Mouse (Mus musculus) retina, postnatal 1 day (tissue): ENCODE data around the gene Ccng2.

ENCODE experiments used
- DNase-seq: peaks from one replicate; pipeline ENCODE4 v3.0.0-alpha.2; 2012

Ccng2 gene

DNA sequence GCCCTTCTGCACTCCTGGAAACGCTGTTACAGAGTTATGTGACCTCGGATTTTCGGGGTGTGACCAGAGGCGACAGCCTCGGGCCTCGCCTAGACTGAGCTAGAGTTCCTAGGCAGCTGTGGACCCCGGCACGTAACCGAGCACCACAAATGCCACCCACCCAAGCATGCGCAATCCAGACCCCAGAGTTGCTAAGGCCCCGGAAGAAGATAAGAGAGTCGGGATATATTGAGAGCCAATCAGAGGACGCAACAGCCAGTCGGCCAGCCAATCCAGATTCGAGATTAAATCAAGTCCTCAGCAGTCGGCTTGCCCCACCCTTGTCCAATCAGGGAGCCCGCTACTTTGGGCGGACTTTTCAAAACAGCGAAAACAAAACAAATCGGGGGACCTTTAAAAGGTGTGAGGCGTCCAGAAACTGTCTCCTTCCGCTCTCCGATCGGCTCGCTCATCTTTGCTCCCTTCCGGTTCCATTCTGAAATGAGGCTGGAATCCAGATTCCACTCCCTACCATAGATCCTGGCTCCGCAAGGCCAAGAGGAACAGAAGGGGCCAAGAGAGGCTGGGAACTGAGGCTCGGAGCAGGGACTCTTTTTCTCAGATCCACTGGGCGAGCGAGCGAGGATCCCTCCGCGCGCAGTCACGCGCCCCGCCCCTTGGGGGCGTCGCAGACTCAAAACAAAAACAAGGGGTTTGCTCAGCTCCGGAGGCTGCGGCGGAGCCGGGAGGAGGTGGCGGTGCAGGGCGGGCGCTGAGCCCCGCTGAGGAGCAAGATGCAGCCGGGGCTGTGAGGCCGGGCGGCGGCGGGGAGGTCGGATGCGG lies at the start of gene Ccng2:
TSS of gene Ccng2 (plus strand) at position 375 of the 822 bp plus-strand sequence.
- DNase-seq, result peak; percentile 100

GRCm38 (mm10) chr5:93218375-93218774 lies 48.7 kb upstream of the Ccng2 start:
- no peak for DNase-seq

- DNase-seq, result no peak
These were observed 45.4 kb upstream of the Ccng2 start for GRCm38 (mm10) chr5:93221661-93222060.

DNA sequence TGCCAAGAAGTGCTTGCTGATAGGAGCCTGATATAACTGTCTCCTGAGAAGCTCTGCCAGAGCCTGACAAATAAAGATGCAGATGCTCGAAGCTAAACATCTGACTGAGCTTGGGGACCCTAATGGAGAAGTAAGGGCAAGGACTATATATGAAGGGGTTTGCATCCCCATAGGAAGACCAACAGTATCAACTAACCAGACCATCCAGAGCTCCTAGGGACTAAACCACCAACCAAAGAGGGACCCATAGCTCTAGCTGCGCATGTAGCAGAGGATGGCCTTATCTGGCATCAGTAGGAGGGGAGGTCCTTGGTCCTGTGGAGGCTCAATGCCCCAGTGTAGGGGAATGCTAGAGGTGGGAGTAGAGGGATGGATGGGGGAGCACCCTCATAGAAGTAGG lies 42.5 kb upstream of the Ccng2 start:
- no peak for DNase-seq

- DNase-seq, result no peak
These were observed 39.9 kb upstream of the Ccng2 start for GRCm38 (mm10) chr5:93227157-93227556.

GRCm38 (mm10) chr5:93229527-93229926 lies 37.5 kb upstream of the Ccng2 start:
- no peak for DNase-seq

DNA sequence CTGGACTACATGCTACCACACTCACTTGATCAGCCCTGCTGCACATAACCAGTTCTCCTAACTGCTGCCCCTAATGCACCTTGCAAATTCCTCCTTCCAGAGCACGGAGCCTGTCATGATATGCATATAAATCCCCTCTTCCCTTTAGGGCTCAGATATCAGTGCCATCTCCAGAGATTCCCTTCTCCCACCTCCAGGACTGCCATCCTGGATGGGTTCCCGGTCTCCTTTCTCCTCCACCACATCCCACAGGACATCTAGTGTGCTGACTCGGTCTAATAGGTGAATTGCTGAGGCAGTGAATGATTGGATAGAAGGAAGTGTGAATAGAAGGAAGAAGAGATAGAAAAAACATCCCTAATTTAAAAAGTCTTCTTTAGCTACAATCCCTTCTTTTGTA lies 35.3 kb upstream of the Ccng2 start:
- DNase-seq, result no peak

DNA sequence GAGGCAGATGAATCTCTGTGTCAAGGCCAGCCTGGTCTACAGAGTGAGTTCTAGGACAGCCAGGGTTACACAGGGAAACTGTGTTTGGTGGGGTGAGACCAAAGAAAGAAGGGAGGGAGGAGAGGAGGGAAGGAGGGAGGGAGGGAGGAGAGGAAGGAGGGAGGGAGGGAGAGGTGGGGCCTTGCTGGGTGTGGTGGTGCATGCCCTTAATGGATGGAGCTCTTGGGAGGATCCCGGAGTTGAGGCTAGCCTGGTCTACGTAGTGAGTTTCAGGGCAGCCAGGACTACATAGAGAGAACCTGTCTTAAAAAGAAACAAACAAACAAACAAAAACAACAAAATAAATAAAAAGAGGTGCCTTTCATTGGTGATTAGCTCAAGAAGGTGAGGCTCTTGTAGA lies 34.2 kb upstream of the Ccng2 start:
- no peak for DNase-seq

DNA sequence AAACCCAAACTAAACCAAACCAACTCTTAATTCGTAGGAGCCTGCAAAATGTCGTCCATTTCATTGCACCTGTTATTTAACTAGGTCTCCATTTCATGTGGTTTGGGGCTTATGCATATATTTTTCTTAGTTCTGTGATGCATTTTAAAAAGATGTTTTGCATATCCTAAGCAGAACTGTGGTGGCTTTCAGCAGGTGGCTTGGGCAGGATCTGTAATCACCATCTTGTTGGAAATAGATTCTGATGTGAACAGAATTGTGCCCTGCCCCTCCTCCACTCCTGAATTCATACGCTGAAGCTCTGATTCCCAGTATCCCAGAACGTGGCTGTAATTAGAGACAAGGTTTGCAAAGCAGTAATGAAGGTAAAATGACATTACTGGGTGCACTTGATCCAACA lies 32.9 kb upstream of the Ccng2 start:
- DNase-seq, result peak; percentile 3

DNA sequence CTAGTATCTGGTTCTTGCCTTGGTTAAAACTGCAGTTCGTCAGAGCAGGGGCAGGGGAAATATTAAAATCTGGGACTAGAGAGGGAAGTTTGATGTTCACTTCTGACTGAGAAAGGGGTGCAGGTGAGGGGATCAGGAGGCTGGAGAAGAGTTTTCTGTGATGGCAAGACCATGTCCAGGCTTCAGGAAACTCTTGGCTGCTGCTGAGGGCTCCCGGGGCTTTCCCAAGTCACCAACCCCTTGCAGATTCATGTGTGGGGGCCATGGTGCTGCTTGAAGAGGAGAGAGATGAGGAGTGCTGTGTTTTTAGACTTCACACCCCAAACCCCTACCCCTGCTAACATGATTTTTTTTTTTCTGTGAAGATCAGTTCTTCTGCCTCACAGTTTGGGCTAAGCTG lies 32.5 kb upstream of the Ccng2 start:
- no peak for DNase-seq

GRCm38 (mm10) chr5:93235888-93236287 lies 31.2 kb upstream of the Ccng2 start:
- peak; percentile 40 for DNase-seq

DNA sequence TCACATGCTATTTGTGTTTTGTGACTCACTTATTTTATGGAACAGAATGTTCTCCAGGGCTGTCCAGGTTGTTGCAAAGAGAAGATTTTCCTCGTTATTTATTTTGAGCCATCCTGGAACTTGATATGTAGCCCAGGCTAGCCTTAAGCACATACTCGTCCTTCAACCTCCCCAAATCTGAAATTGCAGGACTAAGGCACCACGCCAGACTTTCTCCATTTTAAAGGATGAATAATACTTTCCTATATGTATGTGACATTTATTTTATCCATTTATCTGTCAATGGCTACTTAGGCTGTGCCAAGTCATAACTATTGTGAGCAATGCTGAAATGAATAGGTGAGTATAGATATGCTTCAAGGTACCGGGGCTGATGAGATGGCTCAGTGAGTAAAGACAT lies 30.5 kb upstream of the Ccng2 start:
- DNase-seq, result no peak

- DNase-seq, result no peak
These were observed 27.2 kb upstream of the Ccng2 start for GRCm38 (mm10) chr5:93239590-93240544.

DNA sequence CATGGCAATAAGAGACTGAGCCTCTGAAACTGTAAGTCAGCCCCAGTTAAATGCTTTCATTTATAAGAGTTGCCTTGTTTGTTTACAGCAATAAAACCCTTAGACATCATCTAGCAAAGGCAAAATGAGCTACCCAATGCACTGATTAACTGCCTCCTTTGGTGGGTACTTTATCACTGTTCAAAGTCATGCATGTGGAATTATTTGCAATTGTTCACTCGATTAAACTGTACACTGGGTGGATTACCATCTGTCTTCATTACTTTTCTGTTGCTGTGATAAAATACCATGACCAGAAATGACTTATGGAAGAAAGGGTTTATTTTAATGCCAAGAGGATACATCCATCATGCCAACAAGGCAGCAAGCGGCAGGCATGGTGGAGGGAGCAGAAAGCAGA lies 21.8 kb upstream of the Ccng2 start:
- no peak for DNase-seq

GRCm38 (mm10) chr5:93249940-93250578 lies 17.0 kb upstream of the Ccng2 start:
- no peak for DNase-seq

DNA sequence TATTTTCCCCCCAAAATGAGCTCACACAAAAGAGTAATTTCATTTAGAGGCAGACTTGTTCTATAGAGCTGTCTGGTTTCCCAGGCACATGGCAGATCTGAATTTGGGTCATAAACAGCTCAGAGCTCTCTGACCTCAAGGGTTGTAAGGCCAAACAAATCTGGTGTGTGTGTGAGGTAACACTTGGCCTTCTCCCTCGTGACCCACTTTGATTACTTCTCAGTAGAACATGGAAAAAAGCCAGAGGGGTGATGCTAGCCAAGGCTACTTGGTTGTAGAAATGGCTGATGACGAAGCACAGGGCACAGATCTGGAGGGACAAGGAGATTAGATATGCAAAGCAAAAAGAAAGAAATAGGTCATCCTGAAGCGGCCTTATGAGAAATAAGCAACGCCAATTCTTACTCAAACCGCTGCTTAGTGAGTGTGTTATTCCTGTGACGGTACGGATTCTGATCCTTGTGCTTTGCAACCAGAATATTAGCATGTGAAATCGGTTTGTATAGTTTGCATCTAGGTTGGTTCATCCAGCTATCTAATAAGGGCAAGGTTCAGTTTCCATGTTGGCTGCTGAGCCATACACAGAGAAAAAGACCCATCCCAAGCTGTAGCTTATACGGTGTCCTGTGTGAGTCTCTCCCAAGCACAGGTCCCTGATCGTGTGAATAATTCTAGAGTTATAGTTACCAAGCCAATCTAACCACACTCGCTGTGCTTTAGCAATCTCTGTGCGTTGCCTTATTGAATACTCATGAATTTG lies 15.9 kb upstream of the Ccng2 start:
- peak; percentile 34 for DNase-seq

GRCm38 (mm10) chr5:93255759-93256265 lies 11.2 kb upstream of the Ccng2 start:
- no peak for DNase-seq

DNA sequence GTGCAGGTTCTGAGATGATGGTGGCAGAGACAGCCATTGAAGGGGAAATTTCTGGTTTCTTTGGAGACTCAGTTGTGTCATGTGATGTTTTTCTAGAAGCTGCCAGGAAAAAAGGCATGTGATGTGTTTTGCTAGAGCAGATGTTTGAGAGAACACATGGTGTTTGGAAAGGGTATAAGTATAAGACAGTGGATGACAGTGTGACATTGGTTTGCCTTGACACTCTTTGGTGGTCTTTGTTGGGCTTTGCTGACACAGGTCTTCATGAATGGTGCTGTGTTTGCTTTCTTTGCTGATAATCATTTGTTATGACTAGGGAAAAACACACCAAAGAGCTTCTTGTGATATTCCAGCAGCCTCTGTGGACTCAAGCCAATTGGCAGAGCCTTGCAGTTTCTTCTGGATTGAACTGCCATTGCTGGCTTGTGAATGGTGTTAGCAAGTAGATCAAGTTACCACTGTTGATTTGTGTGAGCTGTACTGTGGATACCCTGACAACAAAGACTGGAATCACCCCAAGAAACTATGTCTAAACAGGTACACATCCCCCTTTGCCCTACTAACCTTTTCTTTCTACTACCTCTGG lies 10.1 kb upstream of the Ccng2 start:
- no peak for DNase-seq

GRCm38 (mm10) chr5:93259349-93259748 lies 7.7 kb upstream of the Ccng2 start:
- no peak for DNase-seq

DNA sequence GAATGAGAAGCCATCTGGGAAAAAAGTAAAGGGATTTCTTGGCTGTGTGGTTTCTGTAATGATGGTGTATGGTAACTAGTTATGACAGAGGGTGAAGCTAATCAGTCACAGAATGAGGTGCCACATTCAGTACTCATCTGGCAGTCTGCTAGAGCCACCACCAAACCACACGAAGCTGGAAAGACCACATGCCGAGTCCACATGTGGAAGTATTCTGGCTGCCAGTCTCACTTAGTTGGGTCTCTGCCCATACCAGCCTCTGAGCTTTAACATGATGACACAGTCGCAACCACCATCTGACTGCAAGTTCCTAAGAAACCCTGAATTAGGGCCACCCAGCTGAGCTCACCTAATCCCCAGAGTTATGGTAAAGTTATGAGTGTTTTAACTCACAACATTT lies 6.1 kb upstream of the Ccng2 start:
- no peak for DNase-seq

DNA sequence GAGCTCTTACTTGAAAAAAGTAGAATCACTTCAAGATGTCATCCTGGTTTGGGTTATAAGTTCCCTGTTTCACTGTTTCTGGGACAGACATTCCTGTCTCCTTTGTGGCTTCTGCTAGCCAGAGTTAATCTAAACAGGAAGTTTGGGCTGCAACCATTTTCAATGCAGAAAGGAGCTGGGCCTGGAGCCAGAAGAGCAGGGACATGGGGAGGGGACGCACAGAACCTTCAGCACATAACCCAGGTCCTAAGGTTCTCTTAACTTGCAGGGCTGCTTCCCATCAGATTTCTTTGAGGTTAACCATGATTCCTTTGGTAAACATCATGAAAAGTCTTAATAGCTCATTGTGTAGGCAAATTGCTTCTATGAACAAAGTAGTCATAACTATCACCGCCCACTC lies 4.3 kb upstream of the Ccng2 start:
- DNase-seq, result no peak
